Mouse (Mus musculus) spleen, adult 2 months (tissue): ENCODE results near the gene Gm20388.

Source experiments
- CTCF ChIP-seq: fragments of 200-500 bp; IDR thresholded peaks from 2 replicates; pipeline ENCODE4 v1.5.1; 2011; ENCODE audit warnings: mild to moderate bottlenecking, inconsistent platforms; ENCODE audit not compliant: insufficient read depth, insufficient read length, insufficient replicate concordance; ENCODE audit errors: extremely low read depth
- POLR2A ChIP-seq: fragments of 200-500 bp; IDR thresholded peaks from 2 replicates; pipeline ENCODE4 v1.6.1; 2011; ENCODE audit warnings: low read depth, low read length, inconsistent platforms

DNA sequence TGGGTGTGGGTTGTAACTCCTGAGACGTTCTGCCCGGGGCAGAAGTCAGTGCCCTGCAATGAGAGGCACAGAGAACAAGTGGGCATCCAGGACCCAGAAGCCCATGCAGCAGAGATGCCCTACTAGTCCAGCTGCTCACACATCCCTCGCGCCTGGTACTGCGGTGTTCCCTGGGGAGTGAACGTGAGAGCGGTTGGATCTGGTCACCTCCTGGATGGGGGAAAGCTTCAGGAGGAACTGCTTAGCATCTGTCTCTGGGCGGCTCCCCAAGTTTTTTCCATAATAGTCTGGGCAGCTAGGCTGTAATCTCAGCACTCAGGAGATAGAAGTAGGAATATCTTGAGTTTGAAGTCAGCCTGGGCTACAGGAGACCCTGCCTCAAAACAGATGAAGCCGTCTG is 2674.3 kb downstream of the Gm20388 start:
- TF ChIP-seq POLR2A (no peak), CTCF (no peak)
